Mouse (Mus musculus): ENCODE results near the gene Rsph3b.

Gene Rsph3b

GRCm38 (mm10) chr17:6865580-6865979 is 82.9 kb downstream of the Rsph3b start:
- no peak for DNase-seq (ENCODE audit: low read depth, low spot score)

- DNase-seq (ENCODE audit: low read depth, low spot score), result no peak
Observed at GRCm38 (mm10) chr17:6864869-6865268, 83.6 kb downstream of the Rsph3b start.

GRCm38 (mm10) chr17:6863521-6863920 is 85.0 kb downstream of the Rsph3b start:
- no peak for DNase-seq (ENCODE audit: low read depth, low spot score)

- DNase-seq (ENCODE audit: low read depth, low spot score), result no peak
Observed at GRCm38 (mm10) chr17:6862040-6862780, 86.3 kb downstream of the Rsph3b start.

GRCm38 (mm10) chr17:6861181-6862039 is 87.1 kb downstream of the Rsph3b start:
- no peak for DNase-seq (ENCODE audit: low read depth, low spot score)

GRCm38 (mm10) chr17:6860491-6860897 is 88.0 kb downstream of the Rsph3b start:
- no peak for DNase-seq (ENCODE audit: low read depth, low spot score)

GRCm38 (mm10) chr17:6860067-6860466 is 88.4 kb downstream of the Rsph3b start:
- no peak for DNase-seq (ENCODE audit: low read depth, low spot score)

Measured in retina, adult 2 months (tissue).